Mouse (Mus musculus) myocyte (in vitro differentiated cells): ENCODE data around the gene Lix1.

Experiments
- CEBPB ChIP-seq: IDR thresholded peaks from 2 replicates; pipeline ENCODE4 v1.6.1; 2011; ENCODE audit warnings: mild to moderate bottlenecking, moderate library complexity; ENCODE audit not compliant: poor library complexity, insufficient read depth, severe bottlenecking
- E2F4 ChIP-seq: IDR thresholded peaks from one replicate; pipeline ENCODE4 v1.6.1; 2011; ENCODE audit warnings: mild to moderate bottlenecking, control low read depth, moderate library complexity; ENCODE audit not compliant: insufficient read depth
- MAX ChIP-seq: IDR thresholded peaks from one replicate; pipeline ENCODE4 v1.6.1; 2011; ENCODE audit warnings: low read depth, mild to moderate bottlenecking, control low read depth
- MYOD1 ChIP-seq, 3 experiments: IDR thresholded peaks; one replicate each; pipeline ENCODE4 v1.6.1; 2011; ENCODE audit warnings: control low read depth in 2 of 3, low read depth in 2 of 3, mild to moderate bottlenecking in 2 of 3, moderate library complexity in 1 of 3; ENCODE audit not compliant: insufficient read length in 2 of 3, control insufficient read depth in 1 of 3
- MYOG ChIP-seq, 3 experiments: IDR thresholded peaks; one replicate each; pipeline ENCODE4 v1.6.1; 2011; ENCODE audit warnings: control low read depth in 2 of 3, low read depth in 2 of 3, mild to moderate bottlenecking in 2 of 3; ENCODE audit not compliant: insufficient read length in 2 of 3, control insufficient read depth in 1 of 3, insufficient read depth in 1 of 3
- POLR2A ChIP-seq: IDR thresholded peaks from one replicate; pipeline ENCODE4 v1.6.1; 2011; ENCODE audit warnings: low read depth, mild to moderate bottlenecking, control low read depth, moderate library complexity; ENCODE audit not compliant: insufficient read length
- POLR2AphosphoS2 ChIP-seq: IDR thresholded peaks from one replicate; pipeline ENCODE4 v1.6.1; 2011; ENCODE audit warnings: low read depth, control low read depth; ENCODE audit not compliant: insufficient read length
- TCF12 ChIP-seq: IDR thresholded peaks from one replicate; pipeline ENCODE4 v1.6.1; 2011; ENCODE audit warnings: mild to moderate bottlenecking, control low read depth; ENCODE audit not compliant: poor library complexity, insufficient read depth, severe bottlenecking
- TCF3 ChIP-seq: IDR thresholded peaks from one replicate; pipeline ENCODE4 v1.6.1; 2011; ENCODE audit warnings: low read depth, control low read depth; ENCODE audit not compliant: insufficient read length
- USF1 ChIP-seq: IDR thresholded peaks from one replicate; pipeline ENCODE4 v1.6.1; 2011; ENCODE audit warnings: low read depth, mild to moderate bottlenecking, control low read depth, moderate library complexity

- TF ChIP-seq MAX (no peak), MYOD1 (IDR thresholded peaks at IDR 0.05; ENCODE audit: control insufficient read depth in 1 of 3, insufficient read length in 2 of 3, low read depth in 2 of 3) (peak in 1 of 3 experiments; percentile 15), POLR2A (no peak), TCF12 (no peak), MYOG (IDR thresholded peaks at IDR 0.05; ENCODE audit: control insufficient read depth in 1 of 3, insufficient read depth in 1 of 3, insufficient read length in 2 of 3, low read depth in 2 of 3) (no peak), POLR2AphosphoS2 (no peak), USF1 (no peak), CEBPB (no peak), E2F4 (no peak), TCF3 (no peak)
Observed at GRCm38 (mm10) chr17:17444297-17444886, 41.9 kb downstream of the Lix1 start.
